Mouse (Mus musculus) intestine, embryonic 16.5 days (tissue): Measurements from ENCODE around the gene Cdh13. TPM values are rescaled to one million over a fixed set of nuclear protein-coding genes. Genes with fewer than 3 reads are reported as not detected.

Experiments
- ATAC-seq: fragments of 200-750 bp; cut with Nextera tagmentation; 2 replicates; pipeline ENCODE4 v1.8.0; 2017; ENCODE audit warnings: moderate TSS enrichment, moderate library complexity
- H3K27ac ChIP-seq: fragments of 300-500 bp; sonication (generic); 2 replicates; pipeline ENCODE4 v1.5.1; 2014; ENCODE audit warnings: mild to moderate bottlenecking, low read length
- H3K27me3 ChIP-seq: fragments of 300-500 bp; sonication (generic); replicated peaks from 2 replicates; pipeline ENCODE4 v1.6.1; 2014; ENCODE audit warnings: low read length, control low read depth, mixed read lengths; ENCODE audit not compliant: control insufficient read depth, insufficient read depth
- H3K36me3 ChIP-seq: fragments of 300-500 bp; sonication (generic); 2 replicates; pipeline ENCODE4 v1.6.1; 2014; ENCODE audit warnings: low read length, control low read depth; ENCODE audit not compliant: control insufficient read depth, insufficient read depth
- H3K4me1 ChIP-seq: fragments of 300-500 bp; sonication (generic); 2 replicates; pipeline ENCODE4 v1.6.1; 2014; ENCODE audit warnings: low read length, control low read depth, mixed read lengths; ENCODE audit not compliant: control insufficient read depth, insufficient read depth
- H3K4me2 ChIP-seq: fragments of 300-500 bp; sonication (generic); 2 replicates; pipeline ENCODE4 v1.6.1; 2014; ENCODE audit warnings: low read depth, low read length, control low read depth
- H3K4me3 ChIP-seq: fragments of 300-500 bp; sonication (generic); 2 replicates; pipeline ENCODE4 v1.5.1; 2014; ENCODE audit warnings: mild to moderate bottlenecking, low read length
- H3K9ac ChIP-seq: fragments of 300-500 bp; sonication (generic); 2 replicates; pipeline ENCODE4 v1.6.1; 2014; ENCODE audit warnings: low read depth, low read length
- H3K9me3 ChIP-seq: fragments of 300-500 bp; sonication (generic); 2 replicates; pipeline ENCODE4 v1.6.1; 2016; ENCODE audit warnings: low read length, control low read depth; ENCODE audit not compliant: control insufficient read depth
- WGBS: fragments of 180-500 bp; shearing (Covaris S2); extraction: QIAGEN DNeasy Blood & Tissue Kit; methylation state at CpG from one replicate; pipeline ENCODE4 v1.1.7; 2014; 5-methylcytosine and 5-hydroxymethylcytosine counted together
- polyA plus RNA-seq: library from polyadenylated mRNA; unstranded; fragments of >200 nt; fragmentation: Nextera tagmentation; extraction: Ambion mirVana; gene quantifications from 2 replicates; pipeline ENCODE4 v1.2.1, GENCODE M21; 2015

The Cdh13 gene
- polyA plus RNA-seq, 1 experiment from 2014 or later, result 6.5 TPM

GRCm38 (mm10) chr8:118831026-118831425 lies 547.5 kb downstream of the Cdh13 start:
- H3K4me2 ChIP-seq, result no peak overlapping the region
- ATAC-seq, result no peak
- H3K36me3 ChIP-seq, result no peaks in the 10 kb centered on the region
- H3K9ac ChIP-seq, result no peak overlapping the region
- no peak overlapping the region for H3K4me3 ChIP-seq
- H3K9me3 ChIP-seq, result no peaks in the 10 kb centered on the region
- H3K27ac ChIP-seq, result no peak overlapping the region
- H3K4me1 ChIP-seq, result no peaks in the 10 kb centered on the region
- 83% methylated on average over 10 of the region's 10 CpGs for WGBS
- H3K27me3 ChIP-seq, result no peaks in the 10 kb centered on the region

- 65% methylated on average over 2 of the region's 2 CpGs for WGBS
- no peaks in the 10 kb centered on the region for H3K27me3 ChIP-seq
- ATAC-seq, result no peak
These were observed 555.3 kb downstream of the Cdh13 start for GRCm38 (mm10) chr8:118838801-118839200.

GRCm38 (mm10) chr8:118845690-118846089 lies 562.2 kb downstream of the Cdh13 start:
- Histone ChIP-seq H3K9me3 (no peaks in the 10 kb centered on the region), H3K4me1 (no peaks in the 10 kb centered on the region), H3K27ac (no peak overlapping the region), H3K9ac (no peak overlapping the region), H3K4me2 (no peak overlapping the region), H3K36me3 (no peaks in the 10 kb centered on the region), H3K27me3 (no peaks in the 10 kb centered on the region), H3K4me3 (no peak overlapping the region)
- no peak for ATAC-seq

More at GRCm38 (mm10) chr8:118838801-118839200, 555.3 kb downstream of the Cdh13 start:
- H3K27ac ChIP-seq, result no peak overlapping the region
- H3K9me3 ChIP-seq, result no peaks in the 10 kb centered on the region
- H3K4me2 ChIP-seq, result no peak overlapping the region
- no peaks in the 10 kb centered on the region for H3K36me3 ChIP-seq
- no peak overlapping the region for H3K4me3 ChIP-seq
- no peak overlapping the region for H3K9ac ChIP-seq
- H3K4me1 ChIP-seq, result no peaks in the 10 kb centered on the region

GRCm38 (mm10) chr8:118848021-118848420 lies 564.5 kb downstream of the Cdh13 start:
- Histone ChIP-seq H3K9me3 (no peaks in the 10 kb centered on the region), H3K27ac (no peak overlapping the region), H3K36me3 (no peaks in the 10 kb centered on the region), H3K4me3 (no peak overlapping the region), H3K27me3 (no peaks in the 10 kb centered on the region), H3K4me1 (no peaks in the 10 kb centered on the region), H3K9ac (no peak overlapping the region), H3K4me2 (no peak overlapping the region)
- 57% methylated on average over 5 of the region's 5 CpGs for WGBS
- ATAC-seq, result no peak

- 80% methylated on average over 3 of the region's 3 CpGs for WGBS
- no peaks in the 10 kb centered on the region for H3K9me3 ChIP-seq
- no peak overlapping the region for H3K27ac ChIP-seq
- no peak overlapping the region for H3K4me2 ChIP-seq
- H3K36me3 ChIP-seq, result no peaks in the 10 kb centered on the region
- no peak overlapping the region for H3K4me3 ChIP-seq
- no peak for ATAC-seq
- no peaks in the 10 kb centered on the region for H3K27me3 ChIP-seq
- H3K4me1 ChIP-seq, result no peaks in the 10 kb centered on the region
- H3K9ac ChIP-seq, result no peak overlapping the region
These were observed 566.0 kb downstream of the Cdh13 start for GRCm38 (mm10) chr8:118849515-118849914.

GRCm38 (mm10) chr8:118850381-118850780 lies 566.8 kb downstream of the Cdh13 start:
- Histone ChIP-seq H3K4me3 (no peak overlapping the region), H3K27ac (no peak overlapping the region), H3K4me2 (no peak overlapping the region), H3K36me3 (no peaks in the 10 kb centered on the region), H3K4me1 (no peaks in the 10 kb centered on the region), H3K9ac (no peak overlapping the region), H3K9me3 (no peaks in the 10 kb centered on the region), H3K27me3 (no peaks in the 10 kb centered on the region)
- no peak for ATAC-seq
- WGBS, result 29% methylated on average over 6 of the region's 6 CpGs

- Histone ChIP-seq H3K4me3 (no peak overlapping the region), H3K36me3 (no peaks in the 10 kb centered on the region), H3K4me1 (no peaks in the 10 kb centered on the region), H3K27me3 (no peaks in the 10 kb centered on the region), H3K9me3 (no peaks in the 10 kb centered on the region), H3K9ac (no peak overlapping the region), H3K4me2 (no peak overlapping the region), H3K27ac (no peak overlapping the region)
- WGBS, result 92% methylated on average over 10 of the region's 10 CpGs
- ATAC-seq, result no peak
These were observed 567.8 kb downstream of the Cdh13 start for GRCm38 (mm10) chr8:118851361-118851760.

- no peak overlapping the region for H3K4me2 ChIP-seq
- WGBS, result 79% methylated on average over 12 of the region's 12 CpGs
- no peaks in the 10 kb centered on the region for H3K27me3 ChIP-seq
- no peaks in the 10 kb centered on the region for H3K36me3 ChIP-seq
- H3K27ac ChIP-seq, result no peak overlapping the region
- ATAC-seq, result no peak
- no peak overlapping the region for H3K9ac ChIP-seq
- H3K9me3 ChIP-seq, result no peaks in the 10 kb centered on the region
- no peak overlapping the region for H3K4me3 ChIP-seq
- no peaks in the 10 kb centered on the region for H3K4me1 ChIP-seq
These were observed 569.3 kb downstream of the Cdh13 start for GRCm38 (mm10) chr8:118852861-118853260.

GRCm38 (mm10) chr8:118854656-118855055 lies 571.1 kb downstream of the Cdh13 start:
- Histone ChIP-seq H3K4me3 (no peak overlapping the region), H3K9me3 (no peaks in the 10 kb centered on the region), H3K36me3 (no peaks in the 10 kb centered on the region), H3K4me1 (no peaks in the 10 kb centered on the region), H3K27me3 (no peaks in the 10 kb centered on the region), H3K4me2 (no peak overlapping the region), H3K27ac (no peak overlapping the region), H3K9ac (no peak overlapping the region)
- 72% methylated on average over 8 of the region's 8 CpGs for WGBS
- ATAC-seq, result no peak

GRCm38 (mm10) chr8:118866332-118866731 lies 582.8 kb downstream of the Cdh13 start:
- no peak overlapping the region for H3K4me2 ChIP-seq
- H3K9ac ChIP-seq, result no peak overlapping the region
- ATAC-seq, result no peak
- no peaks in the 10 kb centered on the region for H3K4me1 ChIP-seq
- no peaks in the 10 kb centered on the region for H3K27me3 ChIP-seq
- H3K9me3 ChIP-seq, result no peaks in the 10 kb centered on the region
- H3K36me3 ChIP-seq, result no peaks in the 10 kb centered on the region
- H3K4me3 ChIP-seq, result no peak overlapping the region
- no peak overlapping the region for H3K27ac ChIP-seq
- 63% methylated on average over 6 of the region's 6 CpGs for WGBS
